22 mouse cellular contexts compared by ENCODE assay signal in the genomic region with DNA sequence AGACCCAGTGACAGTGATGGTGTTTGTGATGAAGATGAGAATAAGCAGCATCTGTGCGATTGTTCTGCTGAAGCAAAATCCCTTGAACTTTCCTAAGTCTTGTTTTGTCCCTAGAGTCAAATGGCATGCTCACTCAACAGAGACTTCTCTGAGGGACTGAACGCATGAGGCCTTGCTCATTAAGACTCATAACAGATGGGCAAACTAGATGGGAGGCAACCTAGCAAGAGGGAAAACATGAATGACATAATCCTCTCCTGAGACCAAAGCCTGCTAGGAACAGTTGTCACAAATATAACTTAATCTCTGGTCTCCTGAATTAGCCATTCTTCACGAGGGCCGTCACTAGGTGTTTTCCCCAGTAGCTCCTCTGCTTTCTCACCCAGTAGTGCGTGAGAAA.
DNase-seq lines count a peak whose midpoint lies in the region; ATAC-seq and TF ChIP-seq lines count a peak whose summit lies in the region.
"Had no signal": no experiment of that assay in that cellular context is flagged by ENCODE, and none has a peak within 500 bp of the region (broad histone marks: within the 10 kb centered on the region; RNA-seq: fewer than 3 reads in every experiment).

No protein-coding gene starts in this region.

- TF ChIP-seq POLR2A in CH12.LX (IDR thresholded peaks at IDR 0.05; ENCODE audit: low read depth, low read length), result no peak

- H3K4me1 ChIP-seq in embryonic facial prominence, embryonic 14.5 days (ENCODE audit: control insufficient read depth, insufficient read depth, low read length), result no peaks in the 10 kb centered on the region
- no peaks in the 10 kb centered on the region for H3K4me1 ChIP-seq in embryonic facial prominence, embryonic 10.5 days
- no peaks in the 10 kb centered on the region for H3K4me1 ChIP-seq in midbrain, embryonic 12.5 days
- H3K4me1 ChIP-seq in midbrain, postnatal 0 days (ENCODE audit: insufficient read depth, low read length), result no peaks in the 10 kb centered on the region
- peaks cover 0 to 13% of the 10 kb centered on the region in 2 experiments; a peak in 2 of 4 replicates for H3K4me1 ChIP-seq in CH12.LX (ENCODE audit: control insufficient read depth in 1 of 2, insufficient read depth in 2 of 2)
- H3K4me1 ChIP-seq in embryonic facial prominence, embryonic 15.5 days, result no peaks in the 10 kb centered on the region
- H3K4me1 ChIP-seq in kidney, embryonic 14.5 days (ENCODE audit: control insufficient read depth, insufficient read depth, low read length), result no peaks in the 10 kb centered on the region

- H3K79me2 ChIP-seq in CH12.LX (replicated peaks; ENCODE audit: control insufficient read depth, extremely low read depth, insufficient read depth, poor library complexity, severe bottlenecking), result no peaks in the 10 kb centered on the region

- WGBS in embryonic facial prominence, embryonic 14.5 days, result 85% methylated on average over 5 of the region's 5 CpGs
- WGBS in embryonic facial prominence, embryonic 10.5 days, result 86% methylated on average over 5 of the region's 5 CpGs
- WGBS in midbrain, embryonic 12.5 days, result 62% methylated on average over 5 of the region's 5 CpGs
- 52% methylated on average over 5 of the region's 5 CpGs for WGBS in midbrain, postnatal 0 days
- WGBS in embryonic facial prominence, embryonic 15.5 days, result 74% methylated on average over 5 of the region's 5 CpGs
- WGBS in kidney, embryonic 14.5 days, result 85% methylated on average over 5 of the region's 5 CpGs

- H3K4me2 ChIP-seq in embryonic facial prominence, embryonic 14.5 days (ENCODE audit: low read depth, low read length), result no peak overlapping the region
- no peak overlapping the region for H3K4me2 ChIP-seq in midbrain, embryonic 12.5 days (replicated peaks)
- H3K4me2 ChIP-seq in midbrain, postnatal 0 days (ENCODE audit: low read depth, low read length, poor library complexity, severe bottlenecking), result no peak overlapping the region
- no peak overlapping the region for H3K4me2 ChIP-seq in CH12.LX (ENCODE audit: insufficient read depth, low read depth, poor library complexity, severe bottlenecking)
- no peak overlapping the region for H3K4me2 ChIP-seq in embryonic facial prominence, embryonic 15.5 days (replicated peaks)
- no peak overlapping the region for H3K4me2 ChIP-seq in kidney, embryonic 14.5 days (replicated peaks; ENCODE audit: low read depth, low read length)

- H3K9ac ChIP-seq in embryonic facial prominence, embryonic 14.5 days (ENCODE audit: low read depth, low read length), result no peak overlapping the region
- H3K9ac ChIP-seq in midbrain, embryonic 12.5 days (replicated peaks), result no peak overlapping the region
- no peak overlapping the region for H3K9ac ChIP-seq in midbrain, postnatal 0 days (replicated peaks; ENCODE audit: low read length, poor library complexity, severe bottlenecking)
- H3K9ac ChIP-seq in CH12.LX (ENCODE audit: insufficient read depth, low read depth), result no peak overlapping the region
- H3K9ac ChIP-seq in embryonic facial prominence, embryonic 15.5 days, result no peak overlapping the region
- H3K9ac ChIP-seq in kidney, embryonic 14.5 days (ENCODE audit: low read depth, low read length), result no peak overlapping the region

- TF ChIP-seq EP300 in CH12.LX (IDR thresholded peaks at IDR 0.05; ENCODE audit: low read length), result no peak

- ATAC-seq in embryonic facial prominence, embryonic 14.5 days (ENCODE audit: low read depth), result peak; percentile 82; the same call in 1 of the 2 replicates
- ATAC-seq in midbrain, embryonic 12.5 days (ENCODE audit: low FRiP score, low read depth), result peak; percentile 41; the same call in 1 of the 2 replicates
- ATAC-seq in midbrain, postnatal 0 days (ENCODE audit: low FRiP score), result no peak
- ATAC-seq in embryonic facial prominence, embryonic 15.5 days (ENCODE audit: insufficient number of reproducible peaks, low FRiP score, low TSS enrichment, low read depth), result peak; percentile 51
- ATAC-seq in kidney, embryonic 14.5 days (ENCODE audit: low FRiP score, low TSS enrichment), result no peak
- ATAC-seq: activated CD4-positive, CD25-positive, alpha-beta regulatory T cell, adult 4 months; CD4-positive, CD25-positive, alpha-beta regulatory T cell, adult 4 months; Patski had no signal

- TF ChIP-seq RAD21 in CH12.LX (IDR thresholded peaks at IDR 0.05; ENCODE audit: low read depth, low read length), result no peak

- no peaks in the 10 kb centered on the region for H3K27me3 ChIP-seq in embryonic facial prominence, embryonic 14.5 days (replicated peaks; ENCODE audit: control insufficient read depth, insufficient read depth, low read length)
- no peaks in the 10 kb centered on the region for H3K27me3 ChIP-seq in embryonic facial prominence, embryonic 10.5 days (replicated peaks; ENCODE audit: low read depth, poor library complexity, severe bottlenecking)
- H3K27me3 ChIP-seq in midbrain, embryonic 12.5 days, result no peaks in the 10 kb centered on the region
- no peaks in the 10 kb centered on the region for H3K27me3 ChIP-seq in midbrain, postnatal 0 days (ENCODE audit: insufficient read depth, low read length)
- no peaks in the 10 kb centered on the region for H3K27me3 ChIP-seq in CH12.LX (replicated peaks)
- no peaks in the 10 kb centered on the region for H3K27me3 ChIP-seq in embryonic facial prominence, embryonic 15.5 days
- H3K27me3 ChIP-seq in kidney, embryonic 14.5 days (ENCODE audit: control insufficient read depth, insufficient read depth, low read length), result no peaks in the 10 kb centered on the region
- H3K27me3 ChIP-seq: Patski had no signal

- H3K4me3 ChIP-seq in embryonic facial prominence, embryonic 14.5 days (ENCODE audit: low read depth, low read length), result no peak overlapping the region
- no peak overlapping the region for H3K4me3 ChIP-seq in embryonic facial prominence, embryonic 10.5 days
- no peak overlapping the region for H3K4me3 ChIP-seq in midbrain, embryonic 12.5 days
- no peak overlapping the region for H3K4me3 ChIP-seq in midbrain, postnatal 0 days (ENCODE audit: low read depth, low read length)
- H3K4me3 ChIP-seq in CH12.LX (replicated peaks in 1 of 3; ENCODE audit: low read depth in 2 of 3, low read length in 2 of 3, poor library complexity in 1 of 3), result no peak overlapping the region
- no peak overlapping the region for H3K4me3 ChIP-seq in embryonic facial prominence, embryonic 15.5 days (replicated peaks)
- no peak overlapping the region for H3K4me3 ChIP-seq in kidney, embryonic 14.5 days (ENCODE audit: low read length)

- in situ Hi-C loops in CH12.LX (cut with MboI; ENCODE audit: low pct_ligation_motif_present, low pct_unique_long_range_greater_than_20kb, low sequenced_read_pairs), result no loop called here

- H3K9me3 ChIP-seq in embryonic facial prominence, embryonic 14.5 days (ENCODE audit: control insufficient read depth, low read length), result no peaks in the 10 kb centered on the region
- H3K9me3 ChIP-seq in embryonic facial prominence, embryonic 10.5 days, result no peaks in the 10 kb centered on the region
- no peaks in the 10 kb centered on the region for H3K9me3 ChIP-seq in midbrain, embryonic 12.5 days
- H3K9me3 ChIP-seq in midbrain, postnatal 0 days (ENCODE audit: low read length), result no peaks in the 10 kb centered on the region
- H3K9me3 ChIP-seq in CH12.LX (replicated peaks; ENCODE audit: low read length), result no peaks in the 10 kb centered on the region
- no peaks in the 10 kb centered on the region for H3K9me3 ChIP-seq in embryonic facial prominence, embryonic 15.5 days (replicated peaks)
- H3K9me3 ChIP-seq in kidney, embryonic 14.5 days (ENCODE audit: control insufficient read depth, low read length), result no peaks in the 10 kb centered on the region
- H3K9me3 ChIP-seq: G1E had no signal

- H3K36me3 ChIP-seq in embryonic facial prominence, embryonic 14.5 days (ENCODE audit: control insufficient read depth, insufficient read depth, low read length), result no peaks in the 10 kb centered on the region
- H3K36me3 ChIP-seq in embryonic facial prominence, embryonic 10.5 days (replicated peaks), result no peaks in the 10 kb centered on the region
- no peaks in the 10 kb centered on the region for H3K36me3 ChIP-seq in midbrain, embryonic 12.5 days
- H3K36me3 ChIP-seq in midbrain, postnatal 0 days (ENCODE audit: insufficient read depth, low read length), result no peaks in the 10 kb centered on the region
- H3K36me3 ChIP-seq in CH12.LX (replicated peaks in 1 of 2; ENCODE audit: control insufficient read depth in 1 of 2, insufficient read depth in 1 of 2, low read length in 1 of 2), result no peaks in the 10 kb centered on the region
- no peaks in the 10 kb centered on the region for H3K36me3 ChIP-seq in embryonic facial prominence, embryonic 15.5 days
- no peaks in the 10 kb centered on the region for H3K36me3 ChIP-seq in kidney, embryonic 14.5 days (ENCODE audit: control insufficient read depth, insufficient read depth, low read length)
- H3K36me3 ChIP-seq: G1E had no signal

- H3K27ac ChIP-seq in embryonic facial prominence, embryonic 14.5 days (replicated peaks; ENCODE audit: low read depth, low read length), result no peak overlapping the region
- H3K27ac ChIP-seq in embryonic facial prominence, embryonic 10.5 days (replicated peaks), result no peak overlapping the region
- no peak overlapping the region for H3K27ac ChIP-seq in midbrain, embryonic 12.5 days (replicated peaks)
- H3K27ac ChIP-seq in midbrain, postnatal 0 days (ENCODE audit: low read depth, low read length), result no peak overlapping the region
- H3K27ac ChIP-seq in CH12.LX (ENCODE audit: insufficient read depth, low read depth), result no peak overlapping the region
- no peak overlapping the region for H3K27ac ChIP-seq in embryonic facial prominence, embryonic 15.5 days (replicated peaks)
- H3K27ac ChIP-seq in kidney, embryonic 14.5 days (ENCODE audit: low read depth, low read length), result no peak overlapping the region

- DNase-seq in embryonic facial prominence, embryonic 14.5 days (ENCODE audit: low spot score), result peak; percentile 46
- DNase-seq in embryonic facial prominence, embryonic 10.5 days (ENCODE audit: low spot score), result no peak
- no peak for DNase-seq in midbrain, postnatal 0 days (ENCODE audit: low spot score)
- DNase-seq in CH12.LX (ENCODE audit: extremely low read depth), result peak; percentile 25
- no peak for DNase-seq in lung, postnatal 36 days
- DNase-seq: adrenal gland, adult 2 months; adrenal gland, adult 8-10 months; adrenal gland, postnatal 10 days; adrenal gland, postnatal 14 days; adrenal gland, postnatal 25 days; adrenal gland, postnatal 36 days; B cell, adult 2 months; cerebellum, adult 11 months; cerebellum, adult 11-12 months; cerebellum, adult 18-20 months had no signal

- no peak for TF ChIP-seq CTCF in midbrain, postnatal 0 days (IDR thresholded peaks at IDR 0.05)
- TF ChIP-seq CTCF in CH12.LX (conservative IDR thresholded peaks at IDR 0.05 in 1 of 2, IDR thresholded peaks at IDR 0.05 in 1 of 2; ENCODE audit: low read depth in 2 of 2, low read length in 2 of 2), result no peak

- dilution Hi-C loops in CH12.LX (cut with MboI; ENCODE audit: extremely low pct_ligation_motif_present, extremely low pct_unique_long_range_greater_than_20kb, low sequenced_read_pairs), result no loop called here

TF ChIP-seq in CH12.LX, 34 proteins besides CTCF, POLR2A, EP300 and RAD21 (continues in another document):
- 0 out of 2 replicates have a peak, but pooled peaks have one; percentile 18 for TF ChIP-seq ETS1 (conservative IDR thresholded peaks at IDR 0.05; ENCODE audit: low read depth, low read length)
- TF ChIP-seq SMC3 (IDR thresholded peaks at IDR 0.05; ENCODE audit: low read depth, low read length), result no peak
- 0 out of 2 replicates have a peak, but pooled peaks have one; percentile 22 for TF ChIP-seq BHLHE40 (IDR thresholded peaks at IDR 0.05; ENCODE audit: low read depth, low read length)

Comparison
In these comparisons a context has a peak if more than half of its experiments do, and no peak if none do; other contexts are left out.
1. ATAC-seq: peak in embryonic facial prominence, embryonic 14.5 days (single experiment), midbrain, embryonic 12.5 days (single experiment) and embryonic facial prominence, embryonic 15.5 days (single experiment); none in midbrain, postnatal 0 days (single experiment) and kidney, embryonic 14.5 days (single experiment).
2. DNase-seq: peak in embryonic facial prominence, embryonic 14.5 days (single experiment) and CH12.LX (single experiment); none in embryonic facial prominence, embryonic 10.5 days (single experiment), midbrain, postnatal 0 days (single experiment) and lung, postnatal 36 days (single experiment).